Mouse (Mus musculus): Measurements from ENCODE around the gene Fam229a. TPM values are rescaled to one million over a fixed set of nuclear protein-coding genes. Genes with fewer than 3 reads are reported as not detected.

Fam229a gene
- 0.63 and 0.73 TPM in 2 replicates for polyA plus RNA-seq (2015; fragmentation: Nextera tagmentation; extraction: Ambion mirVana)

GRCm38 (mm10) chr4:129490972-129491880, at the start of gene Fam229a, which contains the start of gene Tssk3:
Fam229a (plus strand) TSS chr4:129491190.
Tssk3 (minus strand) TSS chr4:129491022.

GRCm38 (mm10) chr4:129461183-129461960, 29.6 kb upstream of the Fam229a start, which contains the start of gene Bsdc1:
Bsdc1 (plus strand) TSS chr4:129461581.

DNA sequence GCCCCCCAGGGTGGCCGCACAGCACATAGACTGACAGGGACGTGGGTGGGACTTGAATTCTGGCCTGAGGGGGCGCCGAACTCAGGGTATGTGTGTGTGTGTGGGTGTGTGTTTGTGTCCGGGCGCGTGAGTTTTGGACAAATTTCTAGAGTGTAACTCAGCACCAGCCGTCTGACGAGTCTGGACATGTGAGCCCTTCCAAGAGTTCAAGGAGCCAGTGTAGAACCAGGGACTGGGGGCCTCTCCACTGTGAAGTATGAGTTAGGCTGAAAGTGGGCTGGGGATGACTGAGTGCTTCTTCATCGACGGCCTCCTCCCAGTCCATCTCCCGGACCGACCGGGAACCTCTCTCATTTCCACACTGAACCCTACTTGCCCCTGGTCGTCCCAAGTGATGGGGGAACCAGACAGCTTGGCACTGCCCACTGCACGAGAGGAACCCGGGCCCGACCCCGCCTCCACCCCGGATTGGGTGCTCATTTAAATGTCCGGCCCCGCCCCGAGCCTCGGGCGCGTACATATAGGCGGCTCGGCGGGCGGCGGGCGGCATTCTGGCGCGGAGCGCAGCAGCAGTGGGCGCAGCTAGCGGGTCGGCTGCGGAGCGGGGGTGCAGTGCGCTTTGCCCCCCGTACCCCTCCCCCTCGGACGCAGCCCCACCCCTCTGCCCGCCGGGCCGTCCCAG, 22.2 kb downstream of the Fam229a start, which contains the start of gene Marcksl1:
Gene Marcksl1 (plus strand): TSS at position 496 of the 682 bp plus-strand sequence.

Other genes with a start within 250 kb of the Fam229a start
- gene C77080, start 229.8 kb upstream of the Fam229a start, polyA plus RNA-seq (2015; fragmentation: Nextera tagmentation; extraction: Ambion mirVana), result 5.4 and 6.2 TPM in 2 replicates
- gene Sync, start 203.6 kb upstream of the Fam229a start, polyA plus RNA-seq (2015; fragmentation: Nextera tagmentation; extraction: Ambion mirVana), result 1.8 and 2.8 TPM in 2 replicates
- 147 and 188 TPM in 2 replicates for gene Rbbp4, start 155.8 kb upstream of the Fam229a start, polyA plus RNA-seq (2015; fragmentation: Nextera tagmentation; extraction: Ambion mirVana)
- 39.7 and 46.6 TPM in 2 replicates for gene Zbtb8os, start 155.5 kb upstream of the Fam229a start, polyA plus RNA-seq (2015; fragmentation: Nextera tagmentation; extraction: Ambion mirVana)
- gene Zbtb8a, start 113.1 kb upstream of the Fam229a start, polyA plus RNA-seq (2015; fragmentation: Nextera tagmentation; extraction: Ambion mirVana), result 17.4 and 19.0 TPM in 2 replicates
- 6.6 and 7.9 TPM in 2 replicates for gene Zbtb8b, start 50.3 kb upstream of the Fam229a start, polyA plus RNA-seq (2015; fragmentation: Nextera tagmentation; extraction: Ambion mirVana)
- gene Bsdc1, start 29.6 kb upstream of the Fam229a start, polyA plus RNA-seq (2015; fragmentation: Nextera tagmentation; extraction: Ambion mirVana), result 14.1 and 16.6 TPM in 2 replicates
- gene Tssk3, start 168 bp upstream of the Fam229a start, polyA plus RNA-seq (2015; fragmentation: Nextera tagmentation; extraction: Ambion mirVana), result not detected in 2 replicates
- 166 and 167 TPM in 2 replicates for gene Marcksl1, start 22.4 kb downstream of the Fam229a start, polyA plus RNA-seq (2015; fragmentation: Nextera tagmentation; extraction: Ambion mirVana)
- 95.3 and 96.1 TPM in 2 replicates for gene Hdac1, start 51.5 kb downstream of the Fam229a start, polyA plus RNA-seq (2015; fragmentation: Nextera tagmentation; extraction: Ambion mirVana)
- gene Lck, start 82.5 kb downstream of the Fam229a start, polyA plus RNA-seq (2015; fragmentation: Nextera tagmentation; extraction: Ambion mirVana), result 1.9 and 2.6 TPM in 2 replicates
- 1.3 and 1.8 TPM in 2 replicates for gene Fam167b, start 87.4 kb downstream of the Fam229a start, polyA plus RNA-seq (2015; fragmentation: Nextera tagmentation; extraction: Ambion mirVana)
- gene Eif3i, start 109.5 kb downstream of the Fam229a start, polyA plus RNA-seq (2015; fragmentation: Nextera tagmentation; extraction: Ambion mirVana), result 201 and 217 TPM in 2 replicates
- gene Tmem234, start 109.5 kb downstream of the Fam229a start, polyA plus RNA-seq (2015; fragmentation: Nextera tagmentation; extraction: Ambion mirVana), result 164 and 187 TPM in 2 replicates
- gene Dcdc2b, start 123.1 kb downstream of the Fam229a start, polyA plus RNA-seq (2015; fragmentation: Nextera tagmentation; extraction: Ambion mirVana), result 0.63 and 1.9 TPM in 2 replicates
- gene Iqcc, start 127.9 kb downstream of the Fam229a start, polyA plus RNA-seq (2015; fragmentation: Nextera tagmentation; extraction: Ambion mirVana), result 19.0 and 19.1 TPM in 2 replicates
- gene Ccdc28b, start 132.8 kb downstream of the Fam229a start, polyA plus RNA-seq (2015; fragmentation: Nextera tagmentation; extraction: Ambion mirVana), result 39.2 and 42.1 TPM in 2 replicates
- gene Txlna, start 149.9 kb downstream of the Fam229a start, polyA plus RNA-seq (2015; fragmentation: Nextera tagmentation; extraction: Ambion mirVana), result 26.8 and 29.6 TPM in 2 replicates
- gene Kpna6, start 181.6 kb downstream of the Fam229a start, polyA plus RNA-seq (2015; fragmentation: Nextera tagmentation; extraction: Ambion mirVana), result 9.8 and 11.9 TPM in 2 replicates
- gene Tmem39b, start 205.6 kb downstream of the Fam229a start, polyA plus RNA-seq (2015; fragmentation: Nextera tagmentation; extraction: Ambion mirVana), result 5.2 and 5.7 TPM in 2 replicates

All from urinary bladder, postnatal 0 days (tissue).